Mouse (Mus musculus): Measurements from ENCODE around the gene Kcnj14. TPM values are rescaled to one million over a fixed set of nuclear protein-coding genes. Genes with fewer than 3 reads are reported as not detected.
A peak's percentile ranks its signal among the peaks of the same experiment; 100 is the strongest.

Kcnj14 gene
- polyA plus RNA-seq, 1 experiment from 2014 or later: 0.32 TPM

DNA sequence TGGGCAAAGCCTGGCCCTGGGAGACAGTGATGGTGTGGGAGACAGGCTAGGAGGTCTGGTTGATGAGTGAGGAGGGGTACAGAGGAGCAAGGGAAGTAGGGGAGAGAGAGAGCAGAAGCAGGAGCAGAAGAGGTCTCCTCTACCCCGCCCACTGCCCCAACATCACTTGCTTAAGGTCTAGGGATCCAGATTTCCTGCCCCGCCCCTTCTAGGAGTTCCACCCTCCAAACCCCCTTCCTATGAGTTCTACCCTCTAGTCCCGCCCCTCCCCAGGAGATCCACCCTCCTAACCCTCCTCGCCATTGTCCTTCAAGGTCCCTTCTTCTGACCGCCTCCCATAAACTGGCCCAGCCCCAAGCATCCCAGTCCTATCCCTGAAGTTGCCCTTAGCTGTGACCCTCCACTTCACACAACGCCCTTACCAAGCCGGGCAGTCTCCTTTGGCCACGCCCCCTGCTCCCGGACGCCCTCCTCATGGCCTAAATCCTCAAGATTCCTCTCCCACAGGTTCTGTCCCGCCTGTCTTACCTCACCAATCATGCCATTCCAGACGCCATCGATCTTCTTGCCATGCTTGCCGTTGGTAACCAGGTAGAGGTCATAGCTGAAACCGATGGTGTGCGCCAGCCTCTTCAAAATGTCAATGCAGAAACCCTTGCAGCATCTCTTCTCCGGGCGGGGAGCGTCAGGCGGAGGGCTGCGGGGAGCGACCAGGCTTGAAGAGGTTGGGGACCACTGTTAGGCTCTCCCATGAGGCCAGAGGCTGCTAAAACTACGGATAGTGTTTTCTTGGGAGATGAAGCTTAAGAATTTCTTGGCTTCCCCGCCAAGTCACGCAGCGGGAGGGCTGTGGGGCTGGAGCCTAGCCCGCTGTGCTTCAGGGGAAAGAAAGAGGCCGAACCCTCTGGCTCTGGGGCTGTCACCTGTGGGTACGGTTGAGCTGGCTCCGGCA is 32.6 kb upstream of the Kcnj14 start:
- no peak overlapping the region for H3K27ac ChIP-seq (ENCODE audit: low read depth)
- H3K27me3 ChIP-seq (ENCODE audit: insufficient read depth, low read length): peaks cover 24% of the 10 kb centered on the region
- H3K4me1 ChIP-seq (ENCODE audit: insufficient read depth): peaks cover 7% of the 10 kb centered on the region; the same call in 1 of the 2 replicates
- DNase-seq (no peak), ATAC-seq (no peak)
- 5% methylated on average over 30 of the region's 30 CpGs for WGBS (ENCODE audit: insufficient replicate concordance)
- H3K9ac ChIP-seq (replicated peaks): 0 out of 2 replicates have a peak overlapping the region, but pooled peaks have one; percentile 7
- H3K4me3 ChIP-seq (ENCODE audit: low read depth, low read length): peak overlapping the region; percentile 11; the same call in 1 of the 2 replicates
- TF ChIP-seq CTCF (IDR thresholded peaks at IDR 0.05; ENCODE audit: low read depth) (no peak), EP300 (IDR thresholded peaks at IDR 0.05; ENCODE audit: low read depth) (no peak)
- H3K4me2 ChIP-seq (ENCODE audit: low read depth, low read length): peak overlapping the region; percentile 55
- H3K9me3 ChIP-seq (ENCODE audit: low read length): no peaks in the 10 kb centered on the region
- H3K36me3 ChIP-seq (replicated peaks; ENCODE audit: insufficient read depth, low read length): no peaks in the 10 kb centered on the region

DNA sequence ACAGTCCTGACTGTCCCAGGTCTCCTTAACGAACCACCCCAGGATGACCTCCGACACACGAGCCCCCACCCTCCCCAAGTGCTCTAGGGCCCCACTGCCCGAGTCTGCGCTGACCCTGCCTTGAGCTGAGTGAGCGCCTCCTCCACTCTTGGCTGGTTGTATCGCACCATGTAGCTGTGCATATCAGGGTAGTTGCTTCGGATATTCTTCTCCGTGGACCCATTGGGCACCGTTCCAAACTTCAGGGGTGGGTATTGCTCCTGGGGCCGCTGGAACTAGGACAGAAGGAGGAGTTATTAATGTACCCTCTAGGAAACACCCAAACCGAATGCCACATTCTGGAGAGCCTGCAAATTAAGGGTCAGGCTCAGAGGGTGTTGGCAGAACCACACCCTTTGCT is 28.5 kb upstream of the Kcnj14 start:
- Histone ChIP-seq H3K4me3 (ENCODE audit: low read depth, low read length) (no peak overlapping the region), H3K36me3 (replicated peaks; ENCODE audit: insufficient read depth, low read length) (no peaks in the 10 kb centered on the region), H3K4me1 (ENCODE audit: insufficient read depth) (peaks cover 7% of the 10 kb centered on the region; the same call in 1 of the 2 replicates), H3K27ac (ENCODE audit: low read depth) (no peak overlapping the region), H3K4me2 (ENCODE audit: low read depth, low read length) (no peak overlapping the region), H3K9ac (replicated peaks) (no peak overlapping the region), H3K27me3 (ENCODE audit: insufficient read depth, low read length) (peaks cover 21% of the 10 kb centered on the region), H3K9me3 (ENCODE audit: low read length) (no peaks in the 10 kb centered on the region)
- WGBS (ENCODE audit: insufficient replicate concordance): 85% methylated on average over 12 of the region's 12 CpGs
- ATAC-seq (no peak), DNase-seq (no peak)
- TF ChIP-seq CTCF (IDR thresholded peaks at IDR 0.05; ENCODE audit: low read depth) (no peak), EP300 (IDR thresholded peaks at IDR 0.05; ENCODE audit: low read depth) (no peak)

GRCm38 (mm10) chr7:45850661-45851060 is 26.1 kb upstream of the Kcnj14 start:
- TF ChIP-seq CTCF (IDR thresholded peaks at IDR 0.05; ENCODE audit: low read depth) (no peak), EP300 (IDR thresholded peaks at IDR 0.05; ENCODE audit: low read depth) (no peak)
- H3K4me1 ChIP-seq (ENCODE audit: insufficient read depth): no peaks in the 10 kb centered on the region
- no peaks in the 10 kb centered on the region for H3K27me3 ChIP-seq (ENCODE audit: insufficient read depth, low read length)
- ATAC-seq (no peak), DNase-seq (no peak)
- no peaks in the 10 kb centered on the region for H3K36me3 ChIP-seq (replicated peaks; ENCODE audit: insufficient read depth, low read length)
- no peak overlapping the region for H3K4me2 ChIP-seq (ENCODE audit: low read depth, low read length)
- H3K9me3 ChIP-seq (ENCODE audit: low read length): no peaks in the 10 kb centered on the region
- WGBS (ENCODE audit: insufficient replicate concordance): 56% methylated on average over 3 of the region's 3 CpGs
- H3K9ac ChIP-seq (replicated peaks): no peak overlapping the region
- H3K4me3 ChIP-seq (ENCODE audit: low read depth, low read length): no peak overlapping the region
- no peak overlapping the region for H3K27ac ChIP-seq (ENCODE audit: low read depth)

DNA sequence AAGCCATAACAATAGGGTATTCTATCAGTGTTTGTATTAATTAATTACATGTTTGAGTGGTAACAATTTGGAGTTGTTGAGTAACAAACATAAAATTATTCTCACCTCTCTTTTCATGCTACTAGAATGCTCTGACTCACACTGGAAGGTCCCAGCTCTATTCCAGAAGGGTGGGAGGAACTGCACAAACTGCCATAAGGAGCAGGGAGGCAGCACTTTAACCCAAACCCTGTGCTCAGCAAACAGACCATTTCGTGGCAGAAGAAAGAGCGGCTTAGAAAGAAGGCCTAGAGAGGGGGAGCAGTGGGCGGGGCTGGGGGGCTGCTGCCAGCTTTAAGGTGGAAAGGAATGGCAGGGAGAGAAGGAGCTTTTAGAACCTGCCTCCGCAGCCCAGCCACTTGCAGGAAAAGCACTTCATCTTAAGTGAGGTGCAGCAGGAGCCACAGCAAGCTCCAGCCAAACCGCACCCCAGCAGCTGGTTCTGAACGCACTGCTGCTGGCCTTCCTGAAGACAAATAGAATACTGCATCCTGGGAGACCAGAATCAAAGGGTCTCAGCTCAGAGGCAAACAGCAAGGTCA is 24.0 kb upstream of the Kcnj14 start:
- DNase-seq (no peak), ATAC-seq (no peak)
- Histone ChIP-seq H3K4me2 (ENCODE audit: low read depth, low read length) (no peak overlapping the region), H3K27me3 (ENCODE audit: insufficient read depth, low read length) (no peaks in the 10 kb centered on the region), H3K4me3 (ENCODE audit: low read depth, low read length) (no peak overlapping the region), H3K9ac (replicated peaks) (no peak overlapping the region), H3K27ac (ENCODE audit: low read depth) (no peak overlapping the region), H3K4me1 (ENCODE audit: insufficient read depth) (no peaks in the 10 kb centered on the region), H3K9me3 (ENCODE audit: low read length) (no peaks in the 10 kb centered on the region), H3K36me3 (replicated peaks; ENCODE audit: insufficient read depth, low read length) (no peaks in the 10 kb centered on the region)
- WGBS (ENCODE audit: insufficient replicate concordance): 34% methylated on average over 6 of the region's 6 CpGs
- no peak for TF ChIP-seq EP300 (IDR thresholded peaks at IDR 0.05; ENCODE audit: low read depth)
- TF ChIP-seq CTCF (IDR thresholded peaks at IDR 0.05; ENCODE audit: low read depth): no peak

DNA sequence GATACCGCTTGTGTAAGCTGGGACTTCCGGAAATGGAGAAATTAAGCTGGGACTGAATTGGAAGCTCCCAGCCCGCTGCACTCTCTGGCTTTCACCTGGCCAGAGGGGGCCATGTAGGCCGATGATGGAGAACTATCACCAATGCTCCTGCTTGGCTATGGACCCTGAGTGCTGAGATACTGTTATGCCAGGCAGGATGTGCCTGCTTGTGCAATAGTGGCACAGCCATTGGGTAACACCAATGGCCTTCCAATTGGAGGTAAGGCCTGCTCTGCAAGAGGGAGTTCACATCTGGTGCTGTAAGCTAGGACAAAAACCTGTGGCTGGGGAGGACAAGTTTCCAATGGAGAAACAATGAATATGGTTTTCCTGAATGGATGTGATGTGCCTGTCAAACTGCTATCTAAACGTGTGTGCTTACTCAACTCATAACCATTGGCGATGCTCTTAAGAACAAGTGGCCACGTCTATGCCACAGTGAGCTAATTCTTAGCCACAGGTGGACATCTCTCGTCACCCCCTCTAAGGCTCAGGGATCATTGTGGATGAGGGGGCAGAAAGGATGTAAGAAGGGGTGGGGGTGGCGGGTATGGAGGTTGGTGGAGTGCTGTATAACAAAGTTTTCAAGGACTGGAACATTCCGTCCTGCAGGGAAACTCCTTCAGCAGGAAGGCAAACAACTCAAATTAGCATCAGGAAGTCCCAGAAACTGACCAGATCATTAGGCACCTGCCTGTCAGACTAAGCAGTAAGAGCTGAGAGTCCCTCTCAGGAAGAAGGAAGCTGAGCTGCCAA is 18.6 kb upstream of the Kcnj14 start:
- Histone ChIP-seq H3K27me3 (ENCODE audit: insufficient read depth, low read length) (peaks cover 3% of the 10 kb centered on the region; the same call in 1 of the 2 replicates), H3K4me2 (ENCODE audit: low read depth, low read length) (no peak overlapping the region), H3K4me3 (ENCODE audit: low read depth, low read length) (no peak overlapping the region), H3K27ac (ENCODE audit: low read depth) (no peak overlapping the region), H3K9me3 (ENCODE audit: low read length) (no peaks in the 10 kb centered on the region), H3K36me3 (replicated peaks; ENCODE audit: insufficient read depth, low read length) (no peaks in the 10 kb centered on the region), H3K9ac (replicated peaks) (no peak overlapping the region), H3K4me1 (ENCODE audit: insufficient read depth) (no peaks in the 10 kb centered on the region)
- DNase-seq (no peak), ATAC-seq (no peak)
- 74% methylated on average over 10 of the region's 10 CpGs for WGBS (ENCODE audit: insufficient replicate concordance)
- TF ChIP-seq EP300 (IDR thresholded peaks at IDR 0.05; ENCODE audit: low read depth): no peak
- TF ChIP-seq CTCF (IDR thresholded peaks at IDR 0.05; ENCODE audit: low read depth): no peak
